Mouse (Mus musculus) ES-Bruce4 (cell line): ENCODE measurements around the gene Mark4.

Experiments
- CTCF ChIP-seq: IDR thresholded peaks from one replicate; pipeline ENCODE4 v1.8.1; 2011; ENCODE audit warnings: low read depth, low read length
- EP300 ChIP-seq: IDR thresholded peaks from 2 replicates; pipeline ENCODE4 v1.6.1; 2011; ENCODE audit warnings: low read depth, low read length; ENCODE audit not compliant: insufficient read depth
- POLR2A ChIP-seq: IDR thresholded peaks from one replicate; pipeline ENCODE4 v1.8.1; 2011; ENCODE audit warnings: low read length; ENCODE audit not compliant: insufficient read depth

DNA sequence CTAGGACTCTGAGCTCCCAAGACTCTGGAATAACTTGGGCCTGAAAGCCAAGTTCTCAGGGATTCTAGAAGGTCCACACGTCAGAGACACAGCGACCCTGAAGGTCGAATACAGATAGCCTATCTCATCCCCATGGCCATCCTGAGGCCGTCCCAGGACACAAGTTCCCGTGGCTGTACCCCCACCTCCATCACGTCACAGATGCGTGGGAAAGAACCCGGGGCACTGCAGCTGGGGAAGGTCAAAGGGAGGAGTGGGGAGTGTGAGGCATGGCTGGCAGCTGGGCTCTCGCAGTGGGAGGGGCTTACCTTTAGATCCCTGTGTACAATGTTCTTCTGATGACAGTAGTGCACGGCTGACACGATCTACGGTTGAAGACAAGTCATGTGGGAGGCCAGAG, 13.8 kb downstream of the Mark4 start:
- TF ChIP-seq CTCF (no peak), POLR2A (no peak), EP300 (no peak)
